Mouse (Mus musculus) lung, adult 2 months (tissue): ENCODE measurements around the gene Gbp5.
A peak's percentile ranks its signal among the peaks of the same experiment; 100 is the strongest.

Experiments used
- CTCF ChIP-seq: fragments of 200-500 bp; IDR thresholded peaks from 2 replicates; pipeline ENCODE4 v1.5.1; 2011; ENCODE audit warnings: mild to moderate bottlenecking, low read length, control low read depth; ENCODE audit not compliant: insufficient read depth
- POLR2A ChIP-seq: fragments of 200-500 bp; IDR thresholded peaks from 2 replicates; pipeline ENCODE4 v1.6.1; 2011; ENCODE audit warnings: low read depth, mild to moderate bottlenecking, control low read depth, low read length, borderline replicate concordance; ENCODE audit errors: extremely low read depth

- TF ChIP-seq CTCF (peak; percentile 98), POLR2A (peak; percentile 51; the same call in 1 of the 2 replicates)
Observed at GRCm38 (mm10) chr3:142560296-142560948, 66.6 kb downstream of the Gbp5 start.
